Mouse (Mus musculus) cerebral cortex, adult 2 months (tissue): Measurements from ENCODE around the gene 0610040J01Rik.

ENCODE experiments used
- WGBS: fragments of 180-500 bp; shearing (Covaris S2); methylation state at CpG from one replicate; pipeline ENCODE4 v1.1.7; 2018; 5-methylcytosine and 5-hydroxymethylcytosine counted together

0610040J01Rik gene

DNA sequence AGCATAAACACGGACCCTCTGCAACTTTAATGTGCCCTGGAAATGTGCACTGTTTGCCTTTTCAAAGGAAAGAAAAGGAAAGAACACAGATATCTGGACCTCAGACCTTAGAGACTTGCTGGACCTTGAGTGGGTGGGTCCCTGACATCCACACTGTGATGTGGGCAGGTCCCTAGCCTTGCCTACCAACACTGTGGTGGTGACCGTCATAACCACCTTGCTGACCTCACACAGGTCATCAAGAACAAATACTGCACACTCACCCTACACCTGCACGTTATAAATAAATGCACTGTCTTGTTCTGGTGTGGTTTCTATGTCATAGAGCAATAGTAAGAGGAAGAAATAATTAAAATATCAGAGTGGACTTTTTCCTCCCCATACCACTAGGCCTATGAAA lies 91.2 kb downstream of the 0610040J01Rik start:
- WGBS = 88% methylated on average over 3 of the region's 3 CpGs

DNA sequence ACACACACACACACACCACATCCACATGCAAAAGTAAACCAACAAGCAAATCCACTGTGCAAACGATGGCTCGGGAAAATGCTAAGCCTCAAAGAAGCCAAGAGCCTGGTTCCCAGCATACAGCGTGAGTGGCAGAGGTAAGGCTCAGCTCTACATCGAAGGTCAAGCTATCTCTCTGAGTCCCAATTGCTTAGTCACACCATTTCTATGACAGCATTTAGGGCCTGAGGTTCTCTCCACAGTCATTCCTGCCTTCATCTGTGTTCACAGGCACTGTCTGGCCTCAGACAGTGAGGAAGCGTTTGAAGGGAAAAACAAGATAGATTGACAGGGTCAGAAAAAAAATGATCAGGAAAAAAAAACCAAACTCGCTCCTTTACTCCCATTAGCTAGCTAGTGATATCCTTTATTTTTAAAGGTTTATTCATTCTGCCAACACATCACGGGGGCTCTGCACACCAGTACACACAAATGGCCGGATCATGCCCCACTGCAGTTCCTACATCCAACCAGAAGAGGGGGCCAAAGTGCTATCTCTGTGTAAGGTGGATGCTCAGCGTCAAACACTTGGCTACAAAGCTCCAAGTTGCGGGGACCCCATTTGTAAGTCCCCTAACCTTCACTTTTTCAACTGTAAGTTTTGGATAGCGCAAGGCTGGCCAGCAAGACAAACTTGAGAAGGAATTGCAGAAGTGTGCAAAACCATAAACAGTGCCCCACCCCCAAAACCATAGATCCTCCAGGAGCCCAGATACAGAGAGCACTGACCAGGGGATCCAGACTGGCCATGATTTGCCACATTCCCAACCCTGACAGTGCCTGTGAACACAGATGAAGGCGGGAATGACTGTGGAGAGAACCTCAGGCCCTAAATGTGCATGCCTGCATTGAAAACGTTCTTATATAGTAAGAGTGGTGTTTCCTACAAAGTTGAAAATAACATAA lies 94.3 kb downstream of the 0610040J01Rik start:
- 35% methylated on average over 13 of the region's 13 CpGs for WGBS

DNA sequence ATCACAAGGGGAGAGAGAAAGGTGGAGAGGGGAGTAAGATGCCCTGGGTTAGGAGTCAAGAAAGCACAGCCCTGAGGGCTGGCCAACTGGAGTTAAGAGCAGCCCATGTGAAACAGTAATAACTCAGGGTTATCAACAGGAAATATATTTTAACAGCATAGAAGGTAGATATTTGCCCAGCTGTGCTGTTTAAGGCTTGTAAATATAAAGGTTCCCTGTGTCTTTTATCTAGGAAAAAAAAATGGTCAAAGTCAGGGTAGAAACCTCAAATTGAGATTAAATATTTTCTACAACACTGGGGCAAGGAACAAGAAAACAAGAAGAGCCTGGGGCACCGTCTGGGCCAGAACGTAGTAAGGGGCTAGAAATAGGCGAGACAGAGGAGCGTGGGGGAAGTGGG lies 95.3 kb downstream of the 0610040J01Rik start:
- WGBS = 69% methylated on average over 4 of the region's 4 CpGs

DNA sequence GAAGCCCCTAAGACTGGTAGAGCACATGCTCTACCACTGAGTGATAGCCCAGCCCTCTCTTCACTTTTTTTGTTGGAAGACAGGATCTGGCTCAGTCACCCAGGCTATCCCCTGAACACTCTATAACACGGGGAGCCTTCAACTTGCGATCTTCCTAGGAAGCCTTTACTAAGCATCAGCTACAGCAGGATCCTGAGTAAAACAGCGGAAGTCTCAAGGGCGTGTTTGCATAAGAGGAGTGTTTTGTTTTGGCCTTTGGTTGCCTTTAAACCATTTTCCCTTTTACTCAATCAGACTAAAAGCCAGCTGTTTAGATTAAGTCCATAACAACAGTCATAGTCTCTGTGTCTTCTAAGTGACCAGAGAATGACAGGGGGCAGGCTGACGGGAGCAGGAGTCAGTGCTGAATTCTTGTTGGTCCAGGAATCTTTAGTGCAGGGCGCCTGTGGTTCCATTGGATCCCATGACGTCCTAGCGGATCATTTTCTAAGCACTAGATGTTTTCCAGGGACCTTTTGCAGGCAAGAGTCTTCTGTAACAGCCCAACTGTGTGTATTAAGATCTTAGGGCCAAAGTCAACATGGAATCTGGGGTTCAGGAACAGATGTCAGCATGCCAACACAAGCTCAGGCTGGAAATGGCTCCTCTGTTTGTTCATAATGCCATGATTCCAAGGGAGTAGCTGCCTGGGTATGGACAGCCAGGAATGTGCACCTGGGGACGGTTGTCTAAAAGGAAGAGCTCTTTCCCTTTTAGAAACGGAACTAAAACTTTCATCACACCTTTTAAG lies 98.2 kb downstream of the 0610040J01Rik start:
- 86% methylated on average over 10 of the region's 10 CpGs for WGBS

DNA sequence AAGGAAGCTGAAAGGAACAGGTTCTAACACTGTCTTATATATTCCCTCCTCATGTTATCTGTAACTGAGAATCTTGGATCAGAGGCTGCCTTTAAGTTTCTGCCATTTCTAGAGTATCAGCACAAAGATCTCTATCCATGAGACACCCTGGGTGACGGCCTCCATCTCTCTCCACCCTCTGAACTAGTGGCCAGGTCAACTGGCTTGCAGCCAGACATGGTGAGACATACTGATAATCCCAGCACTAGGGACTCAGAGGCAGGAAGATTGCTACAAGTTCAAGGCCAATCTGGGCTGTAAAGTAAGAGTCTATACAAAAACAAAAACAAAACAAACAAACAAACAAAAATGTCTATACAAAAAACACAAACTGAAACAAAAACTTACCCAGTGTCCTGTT lies 102.7 kb downstream of the 0610040J01Rik start:
- WGBS = 91% methylated on average over 1 of the region's 1 CpGs

DNA sequence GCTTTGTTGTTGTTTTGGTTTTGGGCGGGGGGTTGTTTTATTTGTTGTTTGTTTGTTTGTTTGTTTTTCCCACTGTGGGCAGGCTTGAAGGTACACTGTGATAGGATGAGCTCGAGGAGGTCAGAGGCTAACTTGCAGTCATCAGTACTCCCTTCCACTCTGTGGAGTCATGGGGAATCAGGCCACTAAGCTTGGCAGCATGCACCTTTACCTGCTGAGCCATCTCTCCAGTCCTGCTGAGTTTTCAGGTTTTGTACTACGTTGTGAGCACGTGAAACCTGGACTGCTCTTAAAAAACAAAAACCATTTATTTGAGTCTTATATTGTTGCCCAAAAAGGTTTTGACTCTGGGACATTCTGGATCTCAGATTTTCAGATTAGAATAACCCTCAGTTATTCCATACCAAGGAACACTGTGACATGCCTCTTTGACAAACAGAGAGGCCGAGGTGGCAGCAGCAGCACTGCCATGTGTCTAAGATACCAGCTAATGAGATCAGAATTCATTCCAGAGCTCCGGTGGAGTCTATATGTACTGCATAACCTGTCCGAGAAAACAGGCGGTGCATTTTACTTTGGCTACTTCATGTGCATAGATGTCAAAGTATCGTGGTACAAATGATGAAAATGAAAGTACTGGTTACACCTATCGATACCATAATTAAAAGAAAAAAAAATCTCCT lies 104.4 kb downstream of the 0610040J01Rik start:
- 92% methylated on average over 10 of the region's 10 CpGs for WGBS

DNA sequence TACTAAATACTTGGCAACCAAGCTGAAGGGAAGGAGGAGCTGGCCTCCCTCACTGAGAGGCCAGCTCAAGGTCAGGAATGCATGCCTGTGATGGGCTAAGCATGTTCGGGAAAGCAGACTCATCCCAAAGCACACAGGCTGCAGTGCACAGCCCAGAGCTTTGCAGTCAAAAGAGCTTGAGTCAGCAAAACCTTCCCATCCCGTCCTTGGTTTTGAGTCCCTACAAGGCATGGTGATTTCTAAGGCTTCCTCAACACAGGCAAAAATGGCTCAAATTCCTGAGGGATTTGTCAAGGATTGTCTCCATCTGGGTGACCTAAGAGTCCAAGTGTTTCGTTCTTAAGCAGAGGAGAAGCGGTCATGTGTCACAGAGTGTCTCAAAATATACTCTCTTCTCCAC lies 106.0 kb downstream of the 0610040J01Rik start:
- 78% methylated on average over 4 of the region's 4 CpGs for WGBS

DNA sequence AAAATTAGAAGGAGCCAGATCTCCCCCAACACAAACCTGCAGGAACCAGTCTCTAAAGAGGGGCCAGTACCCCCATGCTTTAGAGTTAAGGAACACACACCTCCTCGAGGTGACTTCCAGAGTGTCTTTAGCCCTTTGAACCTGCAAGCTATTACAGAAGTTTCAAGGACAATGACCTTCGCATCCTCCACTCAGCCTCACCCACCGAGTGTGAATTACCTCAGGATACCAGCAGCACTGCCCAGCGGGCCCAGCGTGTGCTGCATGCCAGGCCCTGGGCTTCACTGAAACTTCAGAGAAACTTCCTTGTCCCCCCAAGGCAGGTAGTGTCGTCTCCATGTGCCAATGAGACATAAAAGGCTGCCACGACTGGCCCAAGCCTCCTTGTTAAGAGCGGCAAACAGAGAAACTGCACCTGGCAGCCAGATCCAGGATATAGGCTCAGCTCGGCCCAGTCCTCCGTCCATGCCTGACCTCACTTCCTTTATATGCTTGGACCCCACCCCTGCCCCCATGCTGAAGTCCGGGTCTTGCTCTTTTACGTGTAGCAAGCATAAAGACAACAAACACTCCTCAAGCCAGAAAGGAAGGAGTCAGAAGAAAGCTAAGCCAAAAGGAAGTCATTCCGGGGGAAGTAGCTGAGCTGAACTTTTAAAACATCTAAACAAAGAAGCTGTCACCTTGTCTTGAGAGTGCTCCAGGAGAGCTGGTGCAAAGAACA lies 111.3 kb downstream of the 0610040J01Rik start:
- WGBS = 77% methylated on average over 13 of the region's 13 CpGs

DNA sequence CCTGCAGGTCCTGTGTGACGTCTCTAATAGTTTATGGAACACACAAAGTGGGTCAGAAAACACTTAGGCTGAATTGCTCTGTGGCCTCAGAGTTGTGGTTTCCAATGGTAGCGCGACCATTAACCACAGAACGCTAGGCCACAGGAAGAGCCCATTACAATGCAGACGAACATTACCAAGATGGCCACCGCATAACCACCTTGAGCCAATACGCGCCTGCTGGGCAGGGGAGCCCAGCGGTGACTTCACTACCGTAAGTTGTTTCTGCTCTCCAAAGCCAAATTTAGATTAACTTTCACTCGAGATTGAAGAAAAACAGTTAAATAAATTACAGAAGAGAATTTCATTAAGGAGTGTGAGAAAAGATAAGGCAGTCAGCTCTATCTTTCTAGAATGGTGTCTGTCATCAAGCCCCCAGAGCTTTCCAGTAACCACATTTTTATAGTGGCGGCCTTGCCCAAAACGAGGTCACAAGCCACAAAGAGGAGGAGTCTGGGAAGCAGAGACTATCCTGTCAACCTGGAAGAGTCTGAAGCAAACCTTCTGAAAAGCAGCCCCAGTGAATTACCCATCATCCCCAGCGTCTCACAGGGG lies 113.0 kb downstream of the 0610040J01Rik start:
- 91% methylated on average over 14 of the region's 14 CpGs for WGBS

DNA sequence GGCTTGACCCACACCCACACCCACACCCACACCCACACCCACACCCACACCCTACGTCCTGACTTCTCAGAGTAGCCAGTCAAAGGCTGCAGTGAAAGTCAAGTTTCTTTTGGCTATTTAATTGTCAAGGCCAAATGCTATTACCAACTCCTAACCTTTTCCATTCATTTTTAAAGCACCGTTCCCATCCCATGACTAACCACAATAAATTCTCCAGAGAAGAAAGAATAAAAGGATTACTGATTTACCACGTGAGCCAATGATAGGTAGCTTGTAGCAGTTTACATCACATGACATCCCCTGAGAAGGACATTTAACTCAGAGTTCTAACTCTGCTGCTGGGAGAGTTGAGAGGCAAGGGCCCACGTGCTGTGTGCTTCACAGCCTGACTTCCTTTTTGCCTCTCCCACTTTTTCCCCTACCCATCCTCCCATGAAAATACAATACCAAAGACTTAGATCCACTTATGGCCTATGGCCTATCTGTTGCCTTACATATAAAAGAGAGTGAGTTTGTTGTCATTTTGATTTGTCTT lies 118.7 kb downstream of the 0610040J01Rik start:
- WGBS = 77% methylated on average over 4 of the region's 4 CpGs

DNA sequence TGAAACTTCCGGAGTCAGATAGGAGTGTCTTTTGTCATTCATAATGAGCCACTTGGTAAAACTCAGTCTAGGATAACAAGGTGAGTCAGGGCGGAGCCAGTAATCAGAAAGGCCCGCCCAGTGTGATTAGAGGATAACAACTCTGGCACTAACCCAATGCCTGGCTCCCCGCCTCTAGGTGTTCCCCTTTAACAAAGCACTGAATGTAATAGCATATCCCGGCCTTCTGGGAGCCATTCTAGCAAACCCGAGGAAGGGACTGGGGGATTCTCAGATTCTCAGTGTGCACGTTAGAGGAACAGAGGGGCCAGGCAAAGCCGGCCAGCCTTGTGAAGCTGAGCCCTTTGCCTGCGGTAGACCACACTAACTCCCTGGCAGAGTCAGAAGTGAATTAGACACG lies 120.7 kb downstream of the 0610040J01Rik start:
- WGBS = 59% methylated on average over 10 of the region's 10 CpGs

DNA sequence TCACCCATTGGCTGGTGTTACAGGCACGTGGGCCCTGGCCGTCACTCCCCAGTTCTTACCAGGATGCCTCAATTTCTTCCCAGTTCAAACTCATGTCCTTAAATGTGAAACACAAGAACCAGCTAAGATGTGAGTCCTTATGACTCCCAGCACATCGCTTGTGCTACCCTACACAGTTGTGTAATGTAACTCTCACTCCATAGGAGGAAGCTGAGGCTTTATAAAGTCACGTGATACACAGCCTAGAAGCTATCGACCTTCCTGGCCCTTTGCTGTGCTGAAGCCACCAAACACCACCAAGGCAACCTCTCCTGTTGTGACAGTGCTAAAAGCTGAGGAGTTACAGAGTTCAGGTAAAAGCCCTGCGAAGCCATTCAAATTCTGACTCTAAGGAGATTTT lies 123.4 kb downstream of the 0610040J01Rik start:
- WGBS = 94% methylated on average over 6 of the region's 6 CpGs

DNA sequence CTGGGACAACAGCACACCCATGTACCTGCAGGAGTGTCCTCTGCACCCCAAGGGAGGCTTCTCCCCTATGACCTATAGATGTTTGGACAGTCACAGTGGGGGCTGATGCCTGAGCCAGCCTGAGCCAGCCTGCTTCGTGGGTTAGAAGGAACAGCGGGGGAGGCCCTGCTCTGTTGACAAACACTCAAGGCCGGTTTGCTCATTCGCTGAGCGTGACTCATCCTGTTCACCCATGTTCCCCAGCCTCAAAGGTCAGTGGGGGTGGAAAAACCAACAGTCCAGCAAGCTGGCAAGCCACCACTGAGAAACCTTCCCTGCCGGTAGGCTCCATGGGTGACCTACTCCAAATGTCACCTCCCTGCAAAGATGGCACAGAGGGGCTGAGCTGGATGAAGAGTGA lies 124.6 kb downstream of the 0610040J01Rik start:
- WGBS = 71% methylated on average over 6 of the region's 6 CpGs

DNA sequence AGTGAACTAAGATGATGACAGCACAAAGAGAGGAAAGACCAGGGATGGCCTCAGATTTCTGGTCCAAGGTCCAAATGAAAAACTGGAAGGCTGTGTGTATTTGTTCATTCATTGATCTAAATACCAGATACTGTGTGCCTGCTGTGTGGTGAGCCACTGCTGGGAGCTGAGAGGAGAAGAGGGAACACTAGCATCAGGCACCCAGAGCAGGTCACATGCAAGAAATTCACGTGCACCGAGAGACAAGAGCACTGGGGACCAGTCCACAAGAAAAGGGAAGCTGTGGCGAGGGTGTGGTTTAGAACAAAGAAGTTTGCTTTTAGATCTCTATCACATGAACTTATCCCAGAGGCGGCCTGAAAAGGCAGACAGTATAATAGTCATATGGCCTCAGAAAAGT lies 126.4 kb downstream of the 0610040J01Rik start:
- 68% methylated on average over 4 of the region's 4 CpGs for WGBS

DNA sequence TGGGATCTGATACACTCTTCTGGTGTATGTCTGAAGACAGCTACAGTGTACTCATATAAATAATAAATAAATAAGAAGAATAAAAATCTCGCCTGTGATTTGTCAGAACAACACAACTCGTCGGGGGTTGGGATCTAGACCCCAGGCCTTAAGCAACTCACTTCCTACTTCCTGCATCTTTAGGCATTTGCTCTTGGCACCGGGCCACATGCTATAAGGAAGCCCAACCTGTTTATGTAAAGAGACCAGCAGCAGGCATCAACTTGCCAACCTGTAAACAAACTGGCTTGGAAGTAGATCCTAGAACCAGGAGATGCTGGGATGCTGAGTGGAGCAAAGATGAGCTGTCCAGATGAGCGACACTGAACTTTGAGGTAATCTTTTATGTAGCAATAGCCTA lies 129.7 kb downstream of the 0610040J01Rik start:
- WGBS = 77% methylated on average over 5 of the region's 5 CpGs

DNA sequence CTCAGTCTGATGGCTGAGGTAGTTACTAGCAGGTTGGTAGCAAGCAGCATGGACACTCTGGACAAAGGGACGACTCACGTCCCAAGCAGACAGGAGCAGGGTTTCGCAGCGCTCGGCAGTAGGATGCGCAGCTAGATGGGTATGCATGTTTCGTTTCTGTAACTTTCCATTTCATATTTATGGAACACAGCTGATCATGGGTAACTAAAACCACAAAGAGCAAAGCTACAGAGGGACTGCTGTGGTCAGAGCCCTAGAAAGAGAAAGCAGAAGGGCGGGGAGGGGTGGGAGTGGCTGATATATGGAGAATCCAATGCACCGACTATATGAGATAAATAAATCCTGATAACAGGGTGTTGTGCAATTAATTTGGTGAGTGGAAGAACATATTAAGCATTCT lies 131.1 kb downstream of the 0610040J01Rik start:
- 96% methylated on average over 9 of the region's 9 CpGs for WGBS

DNA sequence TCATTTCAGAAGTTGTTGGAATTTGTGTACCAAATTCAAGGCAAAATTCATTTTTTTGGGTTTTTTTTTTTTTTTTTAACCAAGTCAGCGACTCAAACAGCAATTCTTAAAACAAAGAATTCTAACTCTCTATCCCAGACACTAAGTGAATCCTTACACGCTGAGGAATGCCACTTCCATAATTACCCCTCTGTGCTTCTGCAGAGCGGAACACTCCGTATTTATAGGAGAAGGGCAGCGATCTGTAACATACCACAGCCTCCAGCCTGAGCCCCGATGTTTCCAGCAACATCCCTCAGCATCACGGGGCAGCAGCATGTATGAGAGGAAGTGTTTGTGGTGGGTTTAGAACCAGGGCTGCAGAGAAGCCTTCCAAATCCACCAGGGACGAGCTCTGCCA lies 135.4 kb downstream of the 0610040J01Rik start:
- WGBS = 62% methylated on average over 8 of the region's 8 CpGs

DNA sequence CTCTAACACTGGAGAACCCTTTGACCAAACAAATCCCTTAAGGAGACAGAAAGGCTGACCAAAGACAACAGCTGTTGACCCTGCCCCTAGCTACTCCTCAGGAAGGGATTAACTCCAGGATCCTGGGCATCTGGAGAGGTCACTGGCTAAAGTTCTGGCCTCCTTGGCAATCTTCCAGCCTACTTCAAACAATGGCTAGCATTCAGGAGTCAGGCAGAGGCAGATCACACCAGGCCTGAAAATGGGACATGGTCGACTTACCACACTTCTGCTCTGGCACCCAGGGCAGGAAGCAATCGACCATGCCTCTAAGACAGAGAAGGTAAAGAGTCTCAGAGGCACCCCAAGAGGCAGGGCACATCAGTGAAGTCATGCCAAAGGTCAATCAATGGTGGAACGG lies 137.0 kb downstream of the 0610040J01Rik start:
- 50% methylated on average over 3 of the region's 3 CpGs for WGBS
